Mouse (Mus musculus) embryonic stem cell, embryonic (primary cell): ENCODE measurements around the gene Smad6.

ENCODE experiments used
- CTCF ChIA-PET, 4 experiments: fragments of 300-600 bp in 2 of 4; fragments of 350-600 bp in 2 of 4; sonication (Branson Sonifier 250); formaldehyde crosslinking; loops; one replicate each; lab custom pipeline; 2022; ENCODE audit warnings: inconsistent platforms in 2 of 4; lab: Charles Lee
- POLR2A ChIA-PET, 4 experiments: fragments of 300-600 bp in 2 of 4; fragments of 350-600 bp in 2 of 4; sonication (Branson Sonifier 250); formaldehyde crosslinking; loops; one replicate each; lab custom pipeline; 2022; ENCODE audit warnings: antibody characterized with exemption in 4 of 4, inconsistent platforms in 1 of 4; lab: Charles Lee

The Smad6 gene

DNA sequence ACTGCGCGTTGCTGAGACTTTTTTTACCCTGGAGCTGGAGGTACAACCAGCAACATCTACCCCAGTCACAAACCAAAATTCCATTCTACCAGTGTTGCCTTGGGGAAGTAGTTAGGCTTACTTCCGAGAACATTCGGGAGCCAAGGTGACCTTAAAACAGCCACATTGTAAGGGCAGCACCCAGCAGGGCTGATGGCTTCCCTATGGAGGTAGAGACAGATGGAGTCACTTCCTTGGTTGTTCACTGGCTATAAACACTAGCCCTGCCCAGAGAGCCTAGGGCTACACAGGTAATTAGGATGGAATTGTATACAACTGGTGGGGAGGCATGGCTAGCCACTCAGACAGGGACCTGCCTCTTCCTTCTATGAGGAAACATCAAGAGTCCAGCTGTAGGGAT is 21.1 kb upstream of the Smad6 start:
- ChIA-PET POLR2A (interaction anchor here (0.5 to 10.9 kb wide), 13 partner anchors 10 to 99 kb away, joined by 3 to 135 read pairs (median 3); partner anchors contain the start of gene Smad6 (in 3 of the 4)), CTCF (interaction anchor here (0.6 to 1.4 kb wide), 8 partner anchors 18 to 1186 kb away, joined by 3 to 7 read pairs (median 4); no protein-coding TSS in a partner anchor)

- POLR2A ChIA-PET: interaction anchor here (0.5 to 10.9 kb wide), 15 partner anchors 9 to 1126 kb away, joined by 3 to 135 read pairs (median 4); partner anchors contain the start of gene Smad6 (in 3 of the 4)
- CTCF ChIA-PET: interaction anchor here in 3 of 4 experiments (1.0 to 1.4 kb wide), 5 partner anchors 17 to 133 kb away, joined by 3 to 7 read pairs (median 4); no protein-coding TSS in a partner anchor
These were observed 20.4 kb upstream of the Smad6 start for GRCm38 (mm10) chr9:64042216-64042615.

DNA sequence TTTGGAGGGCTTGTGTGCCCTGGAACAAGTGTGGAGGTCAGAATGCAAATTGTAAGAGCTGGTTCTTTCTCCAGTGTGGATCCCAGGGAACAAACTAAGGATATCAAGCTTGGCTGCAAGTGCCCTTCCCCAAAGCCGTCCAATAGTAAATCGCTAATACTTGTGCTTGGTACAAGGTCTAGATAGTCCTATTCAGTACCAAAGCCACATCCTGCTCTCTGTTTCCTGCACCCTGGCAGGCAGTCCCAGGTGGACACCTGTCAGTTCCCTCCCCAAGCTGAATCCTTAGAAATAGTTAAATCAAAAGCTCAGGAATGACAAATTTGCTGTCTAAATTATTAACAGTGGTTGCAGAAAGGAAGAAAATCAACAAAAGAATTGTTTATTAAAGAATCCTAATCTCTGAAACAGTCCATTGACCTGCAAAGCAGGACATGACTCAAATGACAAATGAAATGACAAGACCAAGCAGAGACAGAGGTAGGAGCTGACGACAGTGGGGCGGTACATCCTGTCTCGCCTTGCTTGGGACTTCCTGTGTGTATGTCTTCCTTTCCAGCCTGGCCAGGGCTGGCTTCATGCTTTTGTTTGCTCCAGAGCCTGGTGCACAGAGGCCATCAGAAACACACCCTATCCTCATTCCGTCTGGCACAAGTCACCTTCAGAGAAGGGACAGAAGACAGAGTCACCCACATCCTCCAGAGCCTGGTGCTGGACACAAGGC is 8.2 kb upstream of the Smad6 start:
- ChIA-PET CTCF (no interaction called here), POLR2A (interaction anchor here in 2 of 4 experiments (1.2 to 1.6 kb wide), 4 partner anchors 12 to 20 kb away, joined by 4 to 6 read pairs (median 4); no protein-coding TSS in a partner anchor)

DNA sequence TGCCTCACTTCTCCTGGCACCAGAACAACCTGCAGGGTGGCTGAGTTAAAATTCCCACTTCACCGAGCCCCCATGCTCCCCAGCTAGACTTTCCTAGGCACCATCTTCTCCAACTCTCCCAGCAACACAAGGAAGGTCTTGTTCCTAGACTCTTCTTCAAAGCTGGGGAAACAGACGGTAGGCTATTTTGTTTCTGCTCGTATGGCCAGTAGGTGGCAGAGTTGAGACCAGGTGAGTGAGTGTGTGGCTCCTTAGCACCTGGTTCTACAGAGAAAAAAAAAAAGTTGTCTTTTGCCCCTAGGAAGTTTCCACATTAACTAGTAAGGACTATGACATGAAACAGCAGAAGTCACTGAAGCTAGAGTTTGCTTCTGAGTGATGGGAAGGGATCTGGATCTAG is 3.7 kb upstream of the Smad6 start:
- ChIA-PET CTCF (interaction anchor here (0.6 to 6.2 kb wide), 64 partner anchors 9 to 1714 kb away, joined by 3 to 92 read pairs (median 5); partner anchors contain the start of gene Megf11 (in 1 of the 4)), POLR2A (interaction anchor here in 3 of 4 experiments (0.7 to 2.6 kb wide), 12 partner anchors 11 to 1148 kb away, joined by 3 to 11 read pairs (median 3); no protein-coding TSS in a partner anchor)

DNA sequence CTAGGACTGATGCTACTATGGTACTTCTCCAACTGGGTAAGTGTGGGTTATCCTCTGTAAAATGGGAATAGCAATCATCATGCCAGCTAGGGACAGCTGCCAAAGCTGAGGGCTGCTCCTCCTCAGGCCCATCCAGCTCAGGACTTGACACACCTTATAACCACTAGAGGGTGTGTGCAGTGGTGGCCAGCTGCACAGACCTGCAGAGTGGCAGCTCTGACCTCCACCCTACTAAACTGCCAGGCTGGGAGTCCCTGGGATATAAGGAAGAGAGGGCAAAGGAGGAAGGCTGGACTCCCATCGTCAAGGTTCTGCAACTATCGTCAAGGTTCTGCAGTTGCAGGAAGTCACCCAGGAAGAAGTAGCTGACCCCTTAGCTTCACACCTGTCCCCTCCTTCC is 3.1 kb upstream of the Smad6 start:
- ChIA-PET POLR2A (interaction anchor here in 3 of 4 experiments (0.6 to 2.7 kb wide), 15 partner anchors 10 to 1148 kb away, joined by 3 to 17 read pairs (median 3); no protein-coding TSS in a partner anchor), CTCF (interaction anchor here (0.5 to 6.2 kb wide), 68 partner anchors 8 to 680 kb away, joined by 3 to 92 read pairs (median 4); partner anchors contain the start of genes Megf11 (in 1 of the 4) and Tipin (in 1 of the 4))

GRCm38 (mm10) chr9:64022562-64023366 is 905 bp upstream of the Smad6 start:
- ChIA-PET POLR2A (interaction anchor here (0.5 to 7.2 kb wide), 92 partner anchors 8 to 788 kb away, joined by 3 to 135 read pairs (median 4); partner anchors contain the start of genes Tipin (in 3 of the 4), Snapc5 (in 2 of the 4) and Dennd4a (in 1 of the 4)), CTCF (interaction anchor here (0.5 to 6.2 kb wide), 42 partner anchors 9 to 927 kb away, joined by 3 to 92 read pairs (median 4); partner anchors contain the start of gene Tipin (in 1 of the 4))

- CTCF ChIA-PET: interaction anchor here (0.6 to 6.2 kb wide), 12 partner anchors 44 to 898 kb away, joined by 3 to 92 read pairs (median 8); no protein-coding TSS in a partner anchor
- POLR2A ChIA-PET: interaction anchor here in 3 of 4 experiments (0.6 to 7.2 kb wide), 39 partner anchors 9 to 1567 kb away, joined by 3 to 135 read pairs (median 5); partner anchors contain the start of genes Tipin (in 2 of the 3), Rpl4 (in 1 of the 3) and Zwilch (in 1 of the 3)
These were observed 474 bp downstream of the Smad6 start for GRCm38 (mm10) chr9:64021319-64021850.

- ChIA-PET POLR2A (interaction anchor here in 3 of 4 experiments (0.5 to 7.2 kb wide), 25 partner anchors 8 to 260 kb away, joined by 3 to 135 read pairs (median 8); partner anchors contain the start of genes Rpl4 (in 1 of the 3), Tipin (in 1 of the 3) and Zwilch (in 1 of the 3)), CTCF (interaction anchor here in 2 of 4 experiments (0.6 to 5.6 kb wide), 5 partner anchors 42 to 80 kb away, joined by 3 to 48 read pairs (median 16); no protein-coding TSS in a partner anchor)
These were observed 1.1 kb downstream of the Smad6 start for GRCm38 (mm10) chr9:64020606-64021318.

DNA sequence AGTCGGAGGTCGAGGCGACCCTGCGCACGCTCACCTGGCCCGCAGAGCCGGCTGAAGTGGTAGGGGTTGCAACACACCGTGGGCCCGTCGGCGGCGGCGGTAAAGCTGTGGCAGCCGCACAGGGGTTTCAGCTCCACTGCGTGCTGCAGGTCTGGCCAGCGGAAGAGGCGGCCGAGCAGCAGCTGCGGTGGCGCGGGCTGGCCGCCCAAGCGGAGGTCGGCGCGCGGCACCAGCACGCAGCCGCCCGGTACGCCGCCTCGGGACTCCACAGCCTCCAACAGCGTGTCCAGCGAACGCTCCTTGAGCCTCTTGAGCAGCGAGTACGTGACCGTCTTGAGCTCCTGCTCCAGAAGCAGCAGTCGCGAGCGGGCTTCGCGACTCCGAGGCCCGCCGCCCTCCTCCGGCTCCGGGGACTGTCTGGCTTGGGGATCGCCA is 1.7 kb downstream of the Smad6 start:
- CTCF ChIA-PET: interaction anchor here (0.6 to 2.7 kb wide), 9 partner anchors 21 to 111 kb away, joined by 3 to 16 read pairs (median 5); no protein-coding TSS in a partner anchor
- POLR2A ChIA-PET: interaction anchor here in 2 of 4 experiments (0.5 to 7.2 kb wide), 17 partner anchors 11 to 247 kb away, joined by 3 to 135 read pairs (median 5); partner anchors contain the start of gene Rpl4 (in 1 of the 2)

DNA sequence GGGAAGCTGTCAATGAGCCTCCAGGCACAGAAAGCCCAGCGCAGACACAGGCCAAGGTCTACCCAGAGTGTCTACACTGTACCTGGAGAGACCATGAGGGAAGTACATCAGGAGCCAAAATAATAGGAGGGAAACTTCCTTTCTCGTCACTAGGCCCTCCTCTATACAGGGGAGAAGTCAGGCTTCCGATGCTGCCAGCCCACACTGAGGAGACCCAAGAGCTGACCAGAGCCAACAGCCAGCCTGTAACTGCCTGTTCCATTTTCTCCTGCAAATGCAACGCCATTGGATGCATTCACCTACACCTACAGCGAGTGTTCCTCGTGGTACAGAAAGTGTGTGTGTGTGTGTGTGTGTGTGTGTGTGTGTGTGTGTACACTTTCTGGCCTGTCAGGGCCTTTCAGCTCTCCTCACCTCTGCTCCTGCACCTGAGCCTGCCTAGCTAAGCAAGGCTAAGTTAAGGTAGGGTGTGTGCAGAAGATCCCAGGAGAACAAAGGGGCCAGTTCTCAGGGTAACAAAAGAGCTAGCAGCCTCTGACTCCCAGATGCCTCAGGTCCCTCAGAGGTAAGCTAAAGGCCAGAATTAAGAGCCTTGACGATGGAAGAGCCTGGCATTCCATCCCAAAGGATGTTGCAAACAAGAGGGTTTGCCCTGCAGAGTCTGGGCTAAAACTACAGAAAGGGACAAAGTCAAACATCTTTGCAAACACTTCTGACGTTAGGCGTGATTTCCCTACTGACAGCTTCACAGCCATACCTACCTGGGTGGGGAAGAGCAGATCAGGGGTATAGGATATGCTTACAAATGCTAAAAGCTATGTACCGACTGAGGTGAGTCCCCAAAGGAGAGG is 2.6 kb downstream of the Smad6 start:
- ChIA-PET CTCF (interaction anchor here (0.6 to 2.7 kb wide), 21 partner anchors 11 to 249 kb away, joined by 3 to 16 read pairs (median 4); partner anchors contain the start of gene Lctl (in 1 of the 4)), POLR2A (interaction anchor here in 3 of 4 experiments (0.6 to 7.2 kb wide), 36 partner anchors 8 to 1236 kb away, joined by 3 to 135 read pairs (median 4); partner anchors contain the start of genes Rpl4 (in 1 of the 3) and Tipin (in 1 of the 3))

GRCm38 (mm10) chr9:64017861-64018793 is 3.7 kb downstream of the Smad6 start:
- CTCF ChIA-PET: interaction anchor here (0.6 to 2.7 kb wide), 14 partner anchors 9 to 270 kb away, joined by 3 to 16 read pairs (median 4); no protein-coding TSS in a partner anchor
- POLR2A ChIA-PET: interaction anchor here in 3 of 4 experiments (0.6 to 7.2 kb wide), 25 partner anchors 8 to 428 kb away, joined by 3 to 135 read pairs (median 4); partner anchors contain the start of genes Snapc5 (in 1 of the 3) and Tipin (in 1 of the 3)

DNA sequence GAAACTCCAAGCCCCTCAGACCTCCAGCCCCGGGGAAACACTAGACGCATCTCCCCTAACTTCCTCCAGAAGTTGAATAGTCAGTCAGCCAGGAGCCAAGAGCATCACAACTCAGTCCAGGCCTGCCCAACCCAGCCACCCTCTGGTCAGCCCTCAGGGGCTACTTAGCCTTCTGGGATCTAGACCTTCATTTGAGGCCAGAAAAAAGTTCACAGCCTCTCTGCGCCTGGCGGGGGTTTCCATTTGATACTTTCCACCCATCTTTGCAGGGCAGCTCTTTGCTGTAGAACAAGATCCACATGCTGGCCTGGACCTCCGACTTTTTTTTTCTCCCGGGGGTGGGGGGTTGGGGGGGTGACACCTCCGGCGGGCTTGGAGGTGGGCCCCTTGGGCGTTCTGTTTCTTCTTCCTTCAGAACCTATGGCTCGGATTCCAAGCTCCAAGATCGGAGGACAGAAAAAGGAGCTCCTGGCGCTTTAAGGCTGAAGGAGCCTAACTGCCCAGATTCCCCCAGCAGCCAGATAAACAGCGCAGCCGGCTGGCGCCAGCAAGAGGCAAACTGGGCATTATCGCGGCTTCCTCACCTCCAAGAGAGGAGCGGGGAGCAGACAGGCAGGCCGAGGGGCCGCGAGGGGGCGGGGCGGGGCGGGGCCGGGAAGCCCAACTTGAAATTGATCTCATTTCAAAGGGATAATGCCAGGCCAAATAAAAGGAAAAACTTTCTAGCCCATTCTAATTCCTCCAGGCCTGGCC is 5.0 kb downstream of the Smad6 start:
- ChIA-PET POLR2A (interaction anchor here in 3 of 4 experiments (0.6 to 2.9 kb wide), 13 partner anchors 8 to 255 kb away, joined by 3 to 11 read pairs (median 4); no protein-coding TSS in a partner anchor), CTCF (interaction anchor here (0.7 to 2.2 kb wide), 7 partner anchors 8 to 107 kb away, joined by 4 to 10 read pairs (median 4); no protein-coding TSS in a partner anchor)

DNA sequence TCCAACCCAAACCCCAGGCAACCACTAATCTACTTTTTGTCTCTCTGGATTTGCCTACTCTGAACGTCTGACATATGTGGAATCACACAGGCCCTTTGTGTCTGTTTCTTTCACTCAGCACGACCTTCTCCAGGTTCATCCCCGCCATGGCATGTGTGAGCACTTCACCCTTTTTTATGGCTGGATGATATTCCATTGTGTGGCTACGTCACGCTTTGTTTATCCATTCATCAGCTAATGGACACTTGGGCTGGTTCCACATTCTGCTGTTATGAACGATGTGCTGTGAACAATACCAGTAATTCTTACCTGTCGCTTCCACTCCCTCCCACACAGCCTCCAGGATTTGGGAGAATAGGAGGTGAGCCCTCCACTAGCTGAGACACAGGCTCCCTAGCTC is 5.8 kb downstream of the Smad6 start:
- POLR2A ChIA-PET: interaction anchor here in 3 of 4 experiments (0.6 to 3.2 kb wide), 9 partner anchors 8 to 1671 kb away, joined by 3 to 17 read pairs (median 7); no protein-coding TSS in a partner anchor
- CTCF ChIA-PET: interaction anchor here (1.1 to 2.2 kb wide), 5 partner anchors 9 to 107 kb away, joined by 4 to 10 read pairs (median 4); no protein-coding TSS in a partner anchor
